Mouse (Mus musculus): Measurements from ENCODE around the gene Kcnip2.

The Kcnip2 gene

DNA sequence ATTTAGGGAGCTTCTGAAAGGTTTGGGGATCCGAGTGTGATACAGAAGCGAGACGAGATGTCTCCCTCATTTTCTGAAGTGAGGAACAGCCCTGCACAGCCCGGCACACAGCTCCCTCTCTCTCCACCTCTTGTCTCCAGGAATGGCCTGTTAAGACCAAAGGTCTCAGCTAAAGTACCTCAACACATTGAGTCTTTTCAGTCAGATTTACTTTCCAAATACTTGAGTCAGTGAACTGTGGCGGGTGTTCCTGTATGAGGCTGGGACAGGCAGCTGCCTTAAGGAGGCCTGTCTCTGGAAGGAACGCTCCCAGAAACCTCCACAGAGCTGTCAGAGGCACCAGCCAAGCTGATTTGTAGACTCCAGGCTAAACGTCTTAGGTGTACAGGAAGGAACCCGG lies 866 bp upstream of the Kcnip2 start:
- ChIA-PET CTCF (interaction anchor here (0.5 to 3.0 kb wide), 15 partner anchors 12 to 559 kb away, joined by 3 to 18 read pairs (median 4); no protein-coding TSS in a partner anchor), POLR2A (interaction anchor here (0.6 to 3.8 kb wide), 17 partner anchors 9 to 388 kb away, joined by 3 to 15 read pairs (median 3); partner anchors contain the start of gene Armh3 (in 1 of the 4))

DNA sequence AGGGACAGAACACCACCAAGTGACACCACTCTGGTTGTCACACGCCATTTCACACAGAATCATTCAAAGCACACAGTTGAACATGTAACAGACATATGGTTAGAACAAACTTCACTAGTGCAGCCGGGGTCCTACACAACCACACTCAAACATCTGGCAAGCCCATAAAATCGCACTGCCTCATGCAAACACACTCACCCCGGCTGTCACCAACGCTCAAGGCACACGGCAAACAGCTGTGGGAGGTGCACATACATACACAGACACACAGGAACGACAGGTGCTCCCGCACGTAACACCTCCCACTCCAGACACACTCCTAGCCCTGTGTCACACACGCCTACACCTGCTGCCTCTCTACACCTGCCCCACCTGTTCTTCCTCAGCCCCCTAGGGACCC lies 691 bp downstream of the Kcnip2 start:
- POLR2A ChIA-PET: interaction anchor here in 2 of 4 experiments (0.7 to 3.8 kb wide), 11 partner anchors 10 to 638 kb away, joined by 3 to 15 read pairs (median 3); partner anchors contain the start of gene Armh3 (in 1 of the 2)
- CTCF ChIA-PET: interaction anchor here in 3 of 4 experiments (0.5 to 3.0 kb wide), 7 partner anchors 10 to 1885 kb away, joined by 3 to 11 read pairs (median 4); partner anchors contain the start of gene Sufu (in 1 of the 3)

GRCm38 (mm10) chr19:45813801-45814200 lies 2.1 kb downstream of the Kcnip2 start:
- ChIA-PET CTCF (interaction anchor here (0.6 to 2.5 kb wide), 17 partner anchors 8 to 531 kb away, joined by 3 to 14 read pairs (median 4); no protein-coding TSS in a partner anchor), POLR2A (interaction anchor here in 3 of 4 experiments (0.5 to 3.8 kb wide), 15 partner anchors 8 to 461 kb away, joined by 3 to 15 read pairs (median 3); partner anchors contain the start of gene Mgea5 (in 1 of the 3))

GRCm38 (mm10) chr19:45813263-45813662 lies 2.6 kb downstream of the Kcnip2 start:
- CTCF ChIA-PET: interaction anchor here (0.6 to 2.5 kb wide), 17 partner anchors 8 to 531 kb away, joined by 3 to 14 read pairs (median 5); no protein-coding TSS in a partner anchor
- POLR2A ChIA-PET: interaction anchor here in 3 of 4 experiments (0.5 to 1.6 kb wide), 15 partner anchors 8 to 462 kb away, joined by 3 to 5 read pairs (median 3); partner anchors contain the start of gene Mgea5 (in 1 of the 3)

DNA sequence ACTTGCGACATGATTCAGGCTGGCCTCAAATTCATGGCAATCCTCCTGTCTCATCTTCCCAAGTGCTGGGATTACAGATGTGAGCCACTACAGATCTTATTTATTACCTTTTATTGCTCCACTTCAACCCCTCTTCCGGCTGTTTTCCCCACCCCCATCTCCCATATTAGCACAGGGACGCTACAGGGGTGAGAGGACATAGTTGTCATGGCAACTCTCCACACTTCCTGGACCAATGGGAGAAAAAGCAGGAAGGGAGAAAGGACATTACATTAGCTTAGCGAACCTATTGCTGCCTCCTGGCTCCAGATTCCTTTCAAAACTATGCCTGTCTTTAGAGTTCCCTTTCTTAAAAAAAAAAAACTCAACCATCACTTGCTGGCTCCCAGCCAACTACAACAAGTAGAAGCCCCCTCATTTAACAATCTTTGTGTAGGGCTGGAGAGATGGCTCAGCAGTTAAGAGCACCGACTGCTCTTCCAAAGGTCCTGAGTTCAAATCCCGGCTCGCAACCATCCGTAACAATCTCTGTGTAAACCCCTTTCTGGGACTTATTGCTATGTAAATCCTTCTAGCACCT lies 3.1 kb downstream of the Kcnip2 start:
- ChIA-PET CTCF (interaction anchor here (0.6 to 2.5 kb wide), 13 partner anchors 8 to 216 kb away, joined by 3 to 14 read pairs (median 5); no protein-coding TSS in a partner anchor), POLR2A (interaction anchor here in 3 of 4 experiments (0.6 to 2.3 kb wide), 22 partner anchors 8 to 263 kb away, joined by 3 to 11 read pairs (median 3); partner anchors contain the start of genes Mgea5 (in 2 of the 3) and Nolc1 (in 1 of the 3))

GRCm38 (mm10) chr19:45812115-45812514 lies 3.7 kb downstream of the Kcnip2 start:
- POLR2A ChIA-PET: interaction anchor here in 3 of 4 experiments (0.6 to 2.3 kb wide), 26 partner anchors 10 to 263 kb away, joined by 3 to 11 read pairs (median 3); partner anchors contain the start of genes Mgea5 (in 2 of the 3) and Nolc1 (in 1 of the 3)
- CTCF ChIA-PET: interaction anchor here in 3 of 4 experiments (0.6 to 2.5 kb wide), 11 partner anchors 11 to 1212 kb away, joined by 3 to 14 read pairs (median 4); no protein-coding TSS in a partner anchor

DNA sequence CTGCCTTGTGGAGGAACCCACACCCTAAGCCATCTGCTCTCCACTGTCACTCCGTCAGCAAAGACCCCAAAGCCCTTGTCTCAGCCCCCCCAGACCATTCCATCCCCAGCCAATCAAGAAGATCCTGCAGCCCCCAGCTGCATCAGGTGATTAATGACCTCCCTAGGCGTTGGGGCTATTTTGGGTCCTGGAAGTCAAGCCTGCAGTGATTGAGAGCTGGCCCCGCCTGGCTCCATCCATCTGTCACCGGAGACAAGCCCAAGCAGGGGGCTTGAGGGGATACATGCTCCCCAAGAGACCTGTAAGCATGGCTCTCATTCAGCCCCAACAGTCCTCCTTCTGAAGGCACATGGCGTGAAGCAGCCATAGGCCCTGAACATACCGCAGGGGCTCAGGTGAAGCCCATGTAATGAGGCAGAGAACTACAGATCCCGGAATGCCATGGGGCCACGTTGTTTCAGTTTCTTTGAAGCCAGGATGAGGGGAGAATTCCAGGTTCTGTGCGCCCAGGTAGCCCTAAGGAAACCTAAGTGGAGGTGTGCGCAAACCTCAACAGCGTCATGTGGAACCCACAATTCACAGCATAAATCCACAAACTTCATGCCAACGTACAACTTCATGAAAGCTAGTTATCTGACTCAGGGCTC lies 4.7 kb downstream of the Kcnip2 start:
- CTCF ChIA-PET: interaction anchor here in 2 of 4 experiments (0.6 to 1.5 kb wide), 3 partner anchors 34 to 141 kb away, joined by 3 to 5 read pairs (median 4); partner anchors contain the start of gene Npm3 (in 1 of the 2)
- POLR2A ChIA-PET: interaction anchor here in 3 of 4 experiments (0.6 to 2.3 kb wide), 17 partner anchors 9 to 264 kb away, joined by 3 to 12 read pairs (median 3); partner anchors contain the start of genes Mgea5 (in 1 of the 3) and Nolc1 (in 1 of the 3)

DNA sequence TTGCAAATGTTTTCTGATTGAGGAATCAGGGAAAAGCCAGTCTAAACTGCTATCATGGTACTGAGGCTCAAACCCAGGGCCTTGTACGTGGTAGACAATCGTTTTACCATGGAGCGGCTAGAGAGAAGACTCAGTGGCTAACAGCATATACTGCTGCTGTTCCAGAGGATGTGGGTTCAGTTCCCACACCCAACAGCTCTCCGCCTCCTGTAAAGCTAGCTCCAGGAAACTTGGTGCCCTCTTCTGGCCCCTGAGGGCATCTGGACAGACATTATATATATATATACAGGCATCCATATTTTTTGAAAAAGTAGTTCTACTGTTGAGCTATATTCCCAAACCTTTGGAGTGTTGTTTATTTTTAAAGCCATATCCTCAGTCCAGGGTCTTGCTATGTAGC lies 8.1 kb downstream of the Kcnip2 start:
- CTCF ChIA-PET: interaction anchor here (0.5 to 1.3 kb wide), 7 partner anchors 15 to 402 kb away, joined by 3 to 10 read pairs (median 3); no protein-coding TSS in a partner anchor
- POLR2A ChIA-PET: interaction anchor here in 3 of 4 experiments (0.7 to 4.3 kb wide), 9 partner anchors 9 to 196 kb away, joined by 3 to 24 read pairs (median 3); no protein-coding TSS in a partner anchor

DNA sequence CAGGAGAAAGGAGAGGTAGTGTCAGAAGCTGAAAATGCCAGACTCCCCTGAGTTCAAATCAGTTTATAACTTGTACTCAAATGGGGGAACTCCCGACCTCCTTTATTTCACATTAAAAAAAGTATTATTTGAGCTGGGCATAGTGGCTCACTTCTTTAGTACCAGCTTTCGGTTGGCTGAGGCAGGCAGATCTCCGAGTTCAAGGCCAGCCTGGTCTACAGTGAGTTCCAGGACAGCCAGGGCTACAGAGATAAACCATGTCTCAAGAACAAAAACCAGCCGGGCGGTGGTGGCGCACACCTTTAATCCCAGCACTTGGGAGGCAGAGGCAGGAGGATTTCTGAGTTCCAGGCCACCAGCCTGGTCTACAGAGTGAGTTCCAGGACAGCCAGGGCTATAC lies 10.0 kb downstream of the Kcnip2 start:
- POLR2A ChIA-PET: interaction anchor here in 3 of 4 experiments (0.5 to 4.3 kb wide), 11 partner anchors 10 to 770 kb away, joined by 3 to 24 read pairs (median 6); partner anchors contain the start of gene Armh3 (in 1 of the 3)
- CTCF ChIA-PET: interaction anchor here (0.7 to 2.0 kb wide), 20 partner anchors 8 to 448 kb away, joined by 3 to 40 read pairs (median 5); partner anchors contain the start of genes Gm17018 (in 1 of the 4), Kcnip2 (in 1 of the 4) and Poll (in 1 of the 4)

- ChIA-PET POLR2A (interaction anchor here in 3 of 4 experiments (0.7 to 4.3 kb wide), 24 partner anchors 8 to 1785 kb away, joined by 3 to 24 read pairs (median 5); partner anchors contain the start of genes Kcnip2 (in 2 of the 3) and Armh3 (in 1 of the 3)), CTCF (interaction anchor here (0.5 to 2.0 kb wide), 65 partner anchors 8 to 1644 kb away, joined by 3 to 40 read pairs (median 4); partner anchors contain the start of genes Kcnip2 (in 2 of the 4), Gm17018 (in 1 of the 4), Poll (in 1 of the 4) and Sufu (in 1 of the 4))
Measured at GRCm38 (mm10) chr19:45804593-45805368, 11.1 kb downstream of the Kcnip2 start.

GRCm38 (mm10) chr19:45803408-45803807 lies 12.5 kb downstream of the Kcnip2 start:
- POLR2A ChIA-PET: interaction anchor here in 1 of 4 experiments (1.3 kb wide), 1 partner anchor 13 kb away, joined by 4 read pairs; no protein-coding TSS in a partner anchor
- CTCF ChIA-PET: interaction anchor here in 1 of 4 experiments (0.7 kb wide), 1 partner anchor 8 kb away, joined by 4 read pairs; no protein-coding TSS in a partner anchor

DNA sequence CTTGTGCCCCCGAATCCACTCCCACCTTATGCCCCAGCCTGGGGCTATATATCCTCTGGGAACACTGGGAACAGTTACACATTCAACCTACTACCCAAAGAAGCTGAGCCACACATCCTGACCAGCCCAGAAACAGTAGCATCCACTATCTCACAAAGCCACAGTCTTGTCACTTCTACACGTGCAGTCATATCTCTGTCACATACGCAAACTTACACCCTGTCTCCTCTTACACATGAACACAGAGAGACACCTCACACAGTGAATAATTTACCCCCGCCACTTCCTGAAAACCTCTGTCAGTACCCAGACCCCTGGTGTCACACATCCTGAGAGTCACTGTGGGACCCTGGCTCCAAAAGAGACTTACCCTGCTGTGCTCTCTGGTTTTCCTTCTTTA lies 13.2 kb downstream of the Kcnip2 start:
- POLR2A ChIA-PET: interaction anchor here in 1 of 4 experiments (0.5 to 1.3 kb wide), 2 partner anchors 13 to 14 kb away, joined by 3 to 4 read pairs; no protein-coding TSS in a partner anchor
- CTCF ChIA-PET: interaction anchor here in 1 of 4 experiments (0.6 kb wide), 1 partner anchor 687 kb away, joined by 11 read pairs; no protein-coding TSS in a partner anchor

GRCm38 (mm10) chr19:45796879-45797278 lies 19.0 kb downstream of the Kcnip2 start:
- POLR2A ChIA-PET: interaction anchor here in 3 of 4 experiments (0.6 to 2.7 kb wide), 16 partner anchors 10 to 278 kb away, joined by 3 to 24 read pairs (median 4); partner anchors contain the start of genes Mgea5 (in 2 of the 3), Kcnip2 (in 1 of the 3) and Nolc1 (in 1 of the 3)
- CTCF ChIA-PET: interaction anchor here in 3 of 4 experiments (0.6 to 4.6 kb wide), 7 partner anchors 8 to 704 kb away, joined by 3 to 40 read pairs (median 5); partner anchors contain the start of gene Kcnip2 (in 1 of the 3)

DNA sequence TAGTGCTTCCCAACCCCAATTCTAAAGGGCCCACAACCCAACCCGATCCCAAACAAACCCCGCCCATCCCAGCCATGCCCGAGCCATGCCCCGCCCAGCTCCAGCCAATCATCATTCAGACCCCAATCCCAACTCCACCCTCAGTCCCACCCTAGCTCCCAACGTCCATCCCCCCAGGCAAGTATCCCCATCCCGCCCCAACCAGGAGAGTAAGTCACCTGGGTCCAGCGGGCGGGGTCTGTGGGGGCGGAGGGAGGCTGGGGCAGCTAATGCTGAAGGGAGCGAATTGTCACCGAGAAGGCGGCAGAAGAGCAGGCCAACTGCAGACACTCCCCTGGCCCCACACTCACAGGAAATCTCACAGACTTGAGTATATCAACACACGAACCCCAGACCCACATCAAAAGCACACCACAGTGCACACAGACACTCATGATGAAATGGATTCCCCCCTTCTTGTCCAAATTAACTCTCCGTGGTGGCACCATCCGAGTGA lies 19.8 kb downstream of the Kcnip2 start:
- ChIA-PET POLR2A (interaction anchor here in 3 of 4 experiments (0.6 to 2.7 kb wide), 30 partner anchors 9 to 280 kb away, joined by 3 to 24 read pairs (median 4); partner anchors contain the start of genes Kcnip2 (in 2 of the 3), Mgea5 (in 2 of the 3) and Nolc1 (in 2 of the 3)), CTCF (interaction anchor here in 3 of 4 experiments (0.6 to 4.6 kb wide), 18 partner anchors 9 to 1141 kb away, joined by 3 to 40 read pairs (median 4); partner anchors contain the start of gene Kcnip2 (in 1 of the 3))

DNA sequence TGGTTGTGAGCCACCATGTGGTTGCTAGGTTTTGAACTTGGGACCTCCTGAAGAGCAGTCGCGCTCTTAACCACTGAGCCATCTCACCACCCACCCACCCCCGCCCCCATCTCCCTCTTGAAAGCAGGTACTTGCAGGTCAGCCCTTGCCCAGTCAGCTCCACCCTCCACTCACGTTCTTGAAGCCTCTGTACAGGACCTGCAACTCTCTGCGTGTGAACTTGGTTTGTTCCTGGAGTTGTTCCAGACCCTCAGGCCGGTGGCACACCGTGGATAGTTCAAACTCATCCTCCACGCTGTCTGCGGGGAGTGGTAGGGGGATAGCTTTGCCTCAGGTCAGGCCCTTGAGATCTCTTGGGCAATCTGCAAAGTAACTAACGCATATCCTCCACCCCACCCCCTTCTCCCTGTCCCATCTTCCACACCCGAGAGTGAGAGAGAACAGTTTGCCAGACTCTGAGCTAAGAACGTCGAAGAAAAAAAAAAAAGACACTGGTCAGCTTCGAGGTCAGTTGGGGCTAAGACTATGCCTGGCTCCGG lies 20.4 kb downstream of the Kcnip2 start:
- ChIA-PET POLR2A (interaction anchor here in 3 of 4 experiments (0.5 to 2.7 kb wide), 31 partner anchors 9 to 1746 kb away, joined by 3 to 24 read pairs (median 4); partner anchors contain the start of genes Kcnip2 (in 2 of the 3), Mgea5 (in 2 of the 3) and Nolc1 (in 2 of the 3)), CTCF (interaction anchor here (0.5 to 4.6 kb wide), 19 partner anchors 8 to 1140 kb away, joined by 3 to 40 read pairs (median 4); partner anchors contain the start of gene Kcnip2 (in 1 of the 4))
